Mouse (Mus musculus) brain, embryonic 14.5 days (tissue): ENCODE measurements at regions not wholly inside any gene's neighbourhood (a gene's known extent, or its start where the extent isn't known, plus 50 kb on each side); places are given as distances from the start of the nearest gene placed in this dataset.

ENCODE experiments used
- DNase-seq: peaks from one replicate; pipeline ENCODE4 v3.0.0-alpha.2; 2011; ENCODE audit warnings: low read depth
- CTCF ChIP-seq: fragments of 200-500 bp; IDR thresholded peaks from 2 replicates; pipeline ENCODE4 v1.5.1; 2012; ENCODE audit warnings: inconsistent platforms, mild to moderate bottlenecking, moderate library complexity, borderline replicate concordance; ENCODE audit not compliant: insufficient read depth, insufficient read length; ENCODE audit errors: extremely low read depth
- POLR2A ChIP-seq: fragments of 200-500 bp; IDR thresholded peaks from 2 replicates; pipeline ENCODE4 v1.6.1; 2012; ENCODE audit warnings: mild to moderate bottlenecking, inconsistent platforms, borderline replicate concordance; ENCODE audit not compliant: poor library complexity, insufficient read depth, insufficient read length, severe bottlenecking; ENCODE audit errors: extremely low read depth

DNA sequence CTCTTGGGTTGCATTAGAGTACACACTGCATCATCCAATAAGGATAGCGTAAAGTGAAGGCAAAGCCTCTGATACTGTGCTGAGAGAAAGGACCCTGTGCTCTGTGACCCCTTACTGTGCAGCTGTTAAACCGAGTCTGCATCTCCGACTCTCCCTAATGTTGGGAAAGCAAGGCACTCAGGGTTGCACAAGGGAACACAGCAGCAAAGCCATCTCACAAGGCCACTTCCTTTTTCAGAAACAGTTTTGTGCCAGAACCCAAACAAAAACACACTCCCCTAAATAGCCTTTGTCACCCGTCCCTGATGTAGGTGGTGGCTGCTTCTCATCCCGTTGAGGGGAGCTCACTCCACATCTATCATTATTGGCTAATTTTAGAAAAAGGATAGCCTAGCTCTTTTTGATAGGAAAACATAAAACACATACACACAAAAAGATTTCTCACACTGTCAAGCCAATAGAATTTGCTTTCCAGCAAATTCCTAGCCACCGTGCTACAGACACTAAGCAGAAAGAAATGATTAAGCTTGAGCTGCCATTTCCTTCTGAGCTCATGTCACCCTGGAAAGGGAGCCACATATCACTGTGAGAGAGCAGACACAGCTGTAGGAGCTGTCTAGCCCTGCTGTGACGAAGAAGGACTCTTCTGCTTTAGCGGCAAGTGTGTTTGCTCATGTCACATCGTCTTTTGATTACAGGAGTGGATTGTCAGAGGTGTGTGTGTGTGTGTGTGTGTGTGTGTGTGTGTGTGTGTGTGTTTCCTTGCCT is 94.1 kb downstream of the Etaa1 start:
- peak; percentile 37 for DNase-seq
- TF ChIP-seq POLR2A (no peak), CTCF (no peak)

GRCm38 (mm10) chr11:17864833-17865397 is 88.8 kb downstream of the Etaa1 start:
- TF ChIP-seq POLR2A (no peak), CTCF (no peak)
- DNase-seq = peak; percentile 48

GRCm38 (mm10) chr11:17870690-17871089 is 83.0 kb downstream of the Etaa1 start:
- TF ChIP-seq POLR2A = no peak
- TF ChIP-seq CTCF = no peak
- no peak for DNase-seq

GRCm38 (mm10) chr11:17871920-17872319 is 81.8 kb downstream of the Etaa1 start:
- DNase-seq = peak; percentile 79
- no peak for TF ChIP-seq CTCF
- no peak for TF ChIP-seq POLR2A

DNA sequence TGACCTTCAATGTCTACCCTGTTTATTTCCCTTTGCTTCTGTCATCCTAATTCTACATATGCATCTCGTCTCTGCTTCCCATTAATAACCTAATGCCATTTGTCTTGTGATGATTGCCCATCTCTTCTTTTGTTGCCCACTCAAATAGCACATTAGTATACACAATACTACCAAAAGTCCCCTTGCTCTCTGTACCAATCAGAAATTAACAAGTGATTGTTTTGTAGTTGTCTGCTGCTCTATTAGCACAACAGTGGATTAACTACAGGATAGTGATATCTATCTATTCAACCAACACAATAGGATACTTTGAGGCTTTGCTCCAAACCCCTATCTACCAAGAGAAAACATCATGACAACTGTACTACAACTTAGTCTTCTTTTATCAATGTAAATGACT is 70.4 kb downstream of the Etaa1 start:
- DNase-seq = no peak
- no peak for TF ChIP-seq CTCF
- no peak for TF ChIP-seq POLR2A
